Mouse (Mus musculus): Measurements from ENCODE around the gene Defb23.

- no peak for TF ChIP-seq CTCF (IDR thresholded peaks at IDR 0.05)
- TF ChIP-seq POLR2A (IDR thresholded peaks at IDR 0.05; ENCODE audit: insufficient read depth, low read depth, low read length) = no peak
Measured at GRCm38 (mm10) chr2:152413158-152413764, 51.2 kb downstream of the Defb23 start.
